Mouse (Mus musculus) cerebral cortex, adult 2 months (tissue): ENCODE results near the gene Adad1.

Source experiments
- WGBS: fragments of 180-500 bp; shearing (Covaris S2); methylation state at CpG from one replicate; pipeline ENCODE4 v1.1.7; 2018; 5-methylcytosine and 5-hydroxymethylcytosine counted together

The Adad1 gene

GRCm38 (mm10) chr3:37063406-37063805 lies at the start of gene Adad1:
TSS of gene Adad1 (plus strand) at chr3:37063527.
- 67% methylated on average over 39 of the region's 39 CpGs for WGBS

DNA sequence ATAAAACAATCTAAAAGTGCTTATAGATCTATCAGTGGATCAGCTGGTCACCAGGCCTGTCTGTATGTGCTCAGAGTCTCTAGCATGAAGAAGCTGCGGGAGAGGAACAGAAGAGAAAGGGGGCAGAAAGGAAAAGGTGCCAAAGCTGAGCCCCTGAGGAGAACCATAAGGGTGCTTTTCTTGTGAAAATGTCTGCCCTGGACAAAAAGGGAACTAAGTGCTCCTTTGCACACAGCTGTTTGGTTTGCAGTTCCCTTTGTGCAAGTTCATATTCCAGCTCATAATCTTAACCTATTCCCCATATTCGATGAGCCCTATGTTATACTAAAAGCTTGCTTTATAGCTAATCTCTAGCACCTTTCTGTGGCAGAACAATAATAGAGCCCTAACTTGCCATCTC lies 25.3 kb upstream of the Adad1 start:
- 75% methylated on average over 2 of the region's 2 CpGs for WGBS

DNA sequence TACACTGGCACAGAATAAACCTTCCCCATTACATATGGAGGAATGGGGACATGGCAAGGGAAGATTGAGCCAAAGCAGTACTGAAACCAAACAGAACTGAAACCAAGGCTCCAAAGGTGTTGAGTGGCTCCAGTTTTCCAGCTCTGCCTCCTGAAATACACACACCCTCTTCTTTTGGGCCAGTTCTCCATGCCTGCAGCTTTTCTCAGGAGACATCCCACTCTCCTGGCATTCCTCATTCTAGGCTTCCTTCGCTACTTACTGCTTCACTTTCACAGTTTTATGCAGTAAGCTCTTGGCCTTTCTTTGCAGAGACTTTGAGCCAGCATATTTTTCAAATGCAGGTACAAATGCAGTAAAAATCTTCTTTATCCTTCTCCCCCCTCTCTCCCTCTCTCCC lies 11.8 kb upstream of the Adad1 start:
- 50% methylated on average over 1 of the region's 1 CpGs for WGBS

- 86% methylated on average over 4 of the region's 4 CpGs for WGBS
These were observed 21.5 kb downstream of the Adad1 start for GRCm38 (mm10) chr3:37084860-37085259.

GRCm38 (mm10) chr3:37125655-37126054 lies 62.3 kb downstream of the Adad1 start, which contains the start of gene Il2:
TSS of gene Il2 (minus strand) at chr3:37125959.
- WGBS: 97% methylated on average over 4 of the region's 4 CpGs

- WGBS: 86% methylated on average over 4 of the region's 4 CpGs
These were observed 62.8 kb downstream of the Adad1 start for GRCm38 (mm10) chr3:37126162-37126561.

DNA sequence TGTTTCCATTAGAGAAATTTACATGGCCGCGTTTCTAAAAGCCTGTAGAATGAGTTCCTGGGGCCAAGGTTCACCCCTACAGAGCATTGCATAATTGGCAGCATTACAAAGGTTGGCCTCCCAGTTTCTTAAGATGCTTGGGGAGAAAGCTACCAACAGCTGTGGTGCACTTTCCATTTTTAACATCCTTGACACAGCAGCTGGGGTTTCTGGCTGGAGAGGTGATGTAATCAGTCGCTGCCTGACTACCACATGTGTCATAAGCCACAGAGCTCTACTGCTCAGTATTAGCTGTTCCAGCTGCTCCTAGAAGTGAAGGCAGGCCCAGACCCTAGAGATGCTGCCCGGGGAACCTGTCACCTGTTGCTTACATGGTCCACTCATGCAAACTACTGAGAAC lies 64.9 kb downstream of the Adad1 start:
- WGBS: 61% methylated on average over 4 of the region's 4 CpGs

- WGBS: 73% methylated on average over 2 of the region's 2 CpGs
These were observed 65.7 kb downstream of the Adad1 start for GRCm38 (mm10) chr3:37129063-37129462.

GRCm38 (mm10) chr3:37137231-37137630 lies 73.9 kb downstream of the Adad1 start:
- WGBS: 79% methylated on average over 4 of the region's 4 CpGs

- WGBS: 85% methylated on average over 3 of the region's 3 CpGs
These were observed 75.9 kb downstream of the Adad1 start for GRCm38 (mm10) chr3:37139192-37139591.

- WGBS: 95% methylated on average over 6 of the region's 6 CpGs
These were observed 77.0 kb downstream of the Adad1 start for GRCm38 (mm10) chr3:37140168-37140906.

- 79% methylated on average over 2 of the region's 2 CpGs for WGBS
These were observed 78.5 kb downstream of the Adad1 start for GRCm38 (mm10) chr3:37141827-37142226.

DNA sequence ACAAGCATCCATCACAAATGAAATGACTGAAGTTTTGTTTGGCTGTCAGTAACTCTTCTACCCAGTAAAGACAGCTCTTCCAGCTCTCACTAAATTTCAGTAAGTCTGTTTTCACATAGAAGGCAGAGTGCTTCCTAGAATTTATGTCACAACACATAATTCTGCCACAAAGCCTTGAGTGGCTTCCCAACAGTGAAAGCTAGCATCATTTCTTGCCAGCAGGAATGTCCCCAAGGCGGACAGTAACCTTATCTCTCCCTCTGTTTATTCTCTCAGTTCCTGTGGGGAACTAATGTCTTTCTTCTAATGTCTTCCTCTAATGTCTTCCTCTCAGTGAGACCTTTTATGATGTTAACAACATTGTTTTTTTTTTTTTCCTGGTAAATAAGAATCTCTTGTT lies 81.7 kb downstream of the Adad1 start:
- 78% methylated on average over 1 of the region's 1 CpGs for WGBS

- 21% methylated on average over 8 of the region's 8 CpGs for WGBS
These were observed 83.1 kb downstream of the Adad1 start for GRCm38 (mm10) chr3:37146406-37146805.

- 56% methylated on average over 7 of the region's 7 CpGs for WGBS
These were observed 83.5 kb downstream of the Adad1 start for GRCm38 (mm10) chr3:37146810-37147209.

DNA sequence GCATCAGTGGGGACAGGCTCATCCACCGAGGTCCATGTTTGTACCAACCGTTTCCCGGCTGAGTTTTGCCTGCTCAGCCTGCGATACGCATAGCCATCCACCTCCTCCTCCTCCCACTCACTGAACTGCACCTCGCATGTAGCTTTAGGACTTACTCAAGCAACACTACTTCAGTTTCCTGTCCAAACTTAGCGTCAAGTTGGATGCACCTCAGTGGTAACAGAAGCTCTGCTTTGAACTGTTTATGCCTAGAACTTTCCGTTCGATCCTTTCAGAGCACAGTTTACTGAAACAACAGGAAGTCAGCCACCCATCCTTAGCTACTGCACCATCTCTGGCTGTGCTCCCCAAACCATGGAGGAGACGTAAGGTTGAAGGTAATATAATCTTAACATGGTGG lies 88.9 kb downstream of the Adad1 start:
- 65% methylated on average over 10 of the region's 10 CpGs for WGBS

DNA sequence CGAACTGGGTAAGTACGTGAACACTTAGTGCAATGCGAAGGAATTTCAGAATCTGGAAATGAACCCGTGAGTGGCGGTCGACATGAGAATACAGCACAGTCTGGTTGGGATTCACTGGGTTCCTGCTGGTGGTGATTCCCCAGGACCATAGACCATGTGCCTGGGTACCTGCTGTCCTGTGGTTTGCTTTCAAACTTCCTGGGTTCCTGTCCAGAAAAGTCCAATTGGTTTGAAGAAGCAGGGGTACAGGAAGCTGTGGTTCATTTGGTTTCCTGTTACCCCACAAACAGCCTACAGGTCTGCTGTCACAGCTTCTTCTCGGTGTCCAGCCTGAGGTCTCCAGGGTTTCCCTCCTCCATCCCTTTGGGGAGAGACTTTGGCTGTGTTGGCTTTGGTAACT lies 89.7 kb downstream of the Adad1 start:
- WGBS: 94% methylated on average over 7 of the region's 7 CpGs

- WGBS: 89% methylated on average over 7 of the region's 7 CpGs
These were observed 91.1 kb downstream of the Adad1 start for GRCm38 (mm10) chr3:37154396-37154795.

DNA sequence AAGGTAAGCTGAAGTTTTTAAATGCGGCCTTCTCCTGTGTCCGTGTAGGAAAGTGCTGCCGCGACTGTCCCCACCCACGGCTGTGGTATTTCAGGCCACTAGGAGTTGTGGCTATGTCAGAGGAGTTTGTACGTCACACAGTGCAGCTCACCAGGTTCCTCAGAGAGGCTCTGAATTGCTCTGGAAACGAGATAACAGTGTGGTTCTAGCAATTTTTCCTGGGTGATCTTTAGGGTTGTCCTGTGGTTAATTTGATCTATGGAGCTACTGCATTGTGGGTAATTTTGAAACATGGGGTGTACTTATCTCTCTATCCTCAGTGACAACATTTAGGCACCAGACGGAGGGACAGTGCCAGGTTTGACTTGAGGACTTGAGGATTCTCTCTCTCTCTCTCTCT lies 93.8 kb downstream of the Adad1 start:
- WGBS: 59% methylated on average over 8 of the region's 8 CpGs

DNA sequence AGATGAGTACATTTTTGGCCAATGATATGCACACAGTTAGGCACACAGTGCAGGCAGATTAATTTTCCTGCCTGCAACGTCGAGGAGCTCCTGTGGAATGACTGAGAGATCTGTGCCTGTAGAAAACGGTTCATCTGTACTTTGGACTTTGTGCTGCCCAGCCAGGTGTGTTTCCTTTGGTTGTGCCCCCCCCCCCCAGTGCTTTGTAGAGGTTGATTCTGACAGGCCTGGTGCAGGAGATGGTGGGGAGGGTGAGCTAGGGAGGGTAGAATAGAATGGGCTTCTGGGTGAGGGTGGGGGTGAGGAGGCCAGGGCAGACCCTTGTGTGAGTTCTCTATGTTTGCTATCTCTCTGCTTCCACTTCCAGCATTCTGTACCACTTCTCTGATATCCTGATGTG lies 94.9 kb downstream of the Adad1 start:
- WGBS: 89% methylated on average over 3 of the region's 3 CpGs

- WGBS: 71% methylated on average over 4 of the region's 4 CpGs
These were observed 97.8 kb downstream of the Adad1 start for GRCm38 (mm10) chr3:37161096-37161495.

DNA sequence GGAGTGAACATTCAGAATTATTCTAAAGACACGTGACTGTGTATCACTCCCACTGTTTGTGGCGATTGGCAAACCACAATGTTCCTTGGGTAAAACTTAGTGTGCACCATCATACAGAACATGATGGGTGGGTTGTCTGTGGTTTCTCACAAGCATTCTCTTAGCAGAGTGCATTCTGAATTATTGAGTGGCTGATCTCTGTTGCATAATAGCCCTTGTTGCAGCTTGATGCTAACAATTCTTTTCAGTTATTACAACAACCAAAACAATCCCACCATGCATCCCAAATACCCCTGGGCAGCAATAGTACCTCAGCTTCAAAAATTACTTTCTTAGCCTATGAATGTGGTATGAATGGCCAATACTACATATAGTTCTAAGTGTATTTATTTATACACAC lies 106.0 kb downstream of the Adad1 start:
- 95% methylated on average over 2 of the region's 2 CpGs for WGBS
